Mouse (Mus musculus): Measurements from ENCODE around the gene Klhl42.

GRCm38 (mm10) chr6:147151069-147151468, 59.9 kb downstream of the Klhl42 start:
- no peak for TF ChIP-seq SRF (IDR thresholded peaks at IDR 0.05; ENCODE audit: control insufficient read depth, insufficient read length, low read depth)
- no peak for TF ChIP-seq POLR2A (IDR thresholded peaks at IDR 0.05; ENCODE audit: insufficient read length, low read depth)
- no peak for TF ChIP-seq POLR2AphosphoS2 (IDR thresholded peaks at IDR 0.05; ENCODE audit: insufficient read length, low read depth)
- TF ChIP-seq E2F4 (IDR thresholded peaks at IDR 0.05; ENCODE audit: insufficient read depth): no peak
- TF ChIP-seq MAX (IDR thresholded peaks at IDR 0.05; ENCODE audit: low read depth): no peak
